Mouse (Mus musculus) left cerebral cortex, postnatal 10 days (tissue): ENCODE results near the gene Slc9a2. TPM values are rescaled to one million over a fixed set of nuclear protein-coding genes. Genes with fewer than 3 reads are reported as not detected.
A peak's percentile ranks its signal among the peaks of the same experiment; 100 is the strongest.

ENCODE experiments used
- DNase-seq, 2 experiments: peaks; one replicate each; pipeline ENCODE4 v3.0.0; 2021 to 2022; ENCODE audit warnings: low spot score in 2 of 2, mixed read lengths in 1 of 2; ENCODE audit errors: extremely low spot score in 1 of 2
- intact Hi-C: fragments of 180-260 bp; cut with DNase I; formaldehyde crosslinking; loops from one replicate; pipeline ENCODE4 v1.15.1; 2025
- total RNA-seq, 2 experiments: library from RNA; stranded (reverse); gene quantifications; 2 replicates each; pipeline ENCODE4 v1.2.3; 2021

Gene Slc9a2
- total RNA-seq, 2 experiments from 2014 or later: 2.8 to 3.6 TPM

GRCm38 (mm10) chr1:40771196-40771970 lies 91.0 kb downstream of the Slc9a2 start:
- intact Hi-C loops: loop anchor here (5.0 kb wide), 1 partner anchor 194 kb away; no protein-coding TSS in a partner anchor
- no peak for DNase-seq

DNA sequence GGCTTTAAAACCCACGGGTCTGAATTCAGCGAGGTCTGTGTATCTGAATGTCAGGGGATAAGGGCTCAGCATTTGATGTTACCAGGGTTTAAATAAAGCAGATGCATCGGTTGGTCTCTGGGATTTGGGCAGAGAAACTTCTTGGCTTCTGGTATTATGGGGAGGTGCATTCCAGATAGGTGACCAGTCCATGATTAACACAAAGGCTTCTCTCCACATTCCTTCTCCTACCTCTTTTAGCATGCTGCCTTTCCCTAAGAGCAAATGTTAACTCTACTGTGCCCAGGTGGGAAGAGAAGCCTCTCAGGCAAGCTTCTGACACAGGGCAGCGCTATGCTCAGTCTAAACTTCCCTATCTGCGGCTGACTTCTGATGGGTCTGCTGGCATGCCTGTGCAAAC lies 92.9 kb downstream of the Slc9a2 start:
- intact Hi-C loops: loop anchor here (5.0 kb wide), 1 partner anchor 196 kb away; no protein-coding TSS in a partner anchor
- no peak for DNase-seq

DNA sequence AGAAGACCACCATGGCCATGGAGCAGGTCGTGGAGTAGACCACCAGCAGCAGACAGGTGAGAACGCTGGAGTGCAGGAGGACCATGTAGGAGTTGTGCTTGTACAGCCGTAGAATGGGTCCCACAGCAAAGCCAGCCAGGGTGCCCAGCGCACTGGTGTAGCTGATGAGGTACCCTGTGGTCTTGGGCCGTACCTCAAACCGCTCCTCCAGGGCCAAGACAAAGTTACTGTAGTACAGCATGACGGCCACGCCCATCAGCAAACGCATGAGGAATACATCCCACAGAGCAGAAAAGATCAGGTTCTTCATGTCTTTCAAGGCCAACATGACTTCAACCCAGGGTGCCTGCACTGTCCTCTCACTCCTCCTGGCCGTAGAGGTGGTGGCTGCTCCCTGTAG lies 93.7 kb downstream of the Slc9a2 start:
- intact Hi-C loops: loop anchor here (5.0 kb wide), 1 partner anchor 197 kb away; no protein-coding TSS in a partner anchor
- no peak for DNase-seq

GRCm38 (mm10) chr1:40776102-40776501 lies 95.7 kb downstream of the Slc9a2 start:
- intact Hi-C loops: no loop called here
- no peak for DNase-seq

DNA sequence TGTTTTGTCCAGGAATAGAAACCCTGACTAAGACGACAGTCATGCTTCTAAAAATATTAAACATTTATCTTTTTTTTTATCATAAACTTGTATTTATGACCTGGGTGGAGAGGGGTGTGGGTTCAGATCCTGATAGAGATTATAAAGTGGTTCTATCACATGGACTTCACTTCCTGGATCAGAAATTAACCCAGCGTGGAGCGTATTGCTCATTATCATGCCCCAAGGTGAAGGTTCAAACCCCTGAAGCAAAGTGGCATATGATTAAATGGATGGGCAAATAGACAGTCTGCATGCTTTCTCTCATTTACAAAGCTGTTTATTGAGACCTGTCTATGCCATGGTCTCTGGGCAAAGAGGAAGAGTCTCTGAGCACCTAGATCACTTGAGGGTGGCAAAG lies 96.4 kb downstream of the Slc9a2 start:
- intact Hi-C loops: no loop called here
- DNase-seq: no peak

DNA sequence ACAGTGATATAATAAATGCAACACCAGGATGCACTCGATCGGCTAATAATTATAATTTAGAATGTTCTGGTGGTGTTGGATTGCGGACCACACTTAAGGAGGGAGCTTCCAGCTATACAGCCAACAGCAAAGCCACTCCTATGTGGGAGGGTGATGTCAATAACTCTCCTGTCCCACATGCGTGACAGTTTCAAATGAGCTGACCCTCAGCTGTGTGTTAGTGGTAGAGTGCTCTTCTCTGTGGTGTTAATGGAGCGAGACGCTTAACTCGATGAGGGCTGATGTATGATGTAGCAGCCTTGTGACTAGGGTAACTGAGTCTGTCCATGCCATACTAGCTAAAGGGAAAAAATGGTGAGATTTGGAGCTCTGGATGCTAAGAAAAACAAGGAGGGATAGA lies 103.1 kb downstream of the Slc9a2 start:
- intact Hi-C loops: no loop called here
- no peak for DNase-seq

GRCm38 (mm10) chr1:40784306-40784705 lies 103.9 kb downstream of the Slc9a2 start:
- no peak for DNase-seq

DNA sequence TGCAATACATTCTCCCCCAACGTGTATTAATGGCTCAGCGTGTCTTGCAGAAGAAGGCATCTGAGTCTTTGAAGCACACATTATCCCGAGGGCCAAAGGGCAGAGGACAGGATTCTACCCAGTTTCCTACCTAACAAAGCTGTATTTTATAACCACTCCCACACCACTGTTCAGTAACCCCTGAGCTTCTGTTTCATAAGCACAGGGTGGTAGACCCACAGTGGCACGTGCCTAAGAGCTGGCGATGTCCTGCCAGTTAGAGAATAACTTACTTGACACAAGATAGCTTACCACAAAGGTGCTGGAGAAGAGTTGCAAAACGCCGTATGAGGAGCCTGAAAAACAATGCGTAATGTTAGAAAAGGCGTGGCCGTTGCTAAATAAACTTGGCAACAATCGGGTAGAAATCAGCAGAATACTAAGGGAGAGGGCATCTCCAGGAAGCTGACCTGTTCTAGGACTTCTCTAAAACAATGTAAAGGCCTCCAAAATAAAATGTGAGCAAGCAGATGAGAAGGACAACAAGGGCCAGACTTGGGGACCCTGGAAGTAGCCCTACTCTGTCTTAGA lies 105.6 kb downstream of the Slc9a2 start:
- no peak for DNase-seq
- intact Hi-C loops: no loop called here

More at GRCm38 (mm10) chr1:40784306-40784705, 103.9 kb downstream of the Slc9a2 start:
- intact Hi-C loops: no loop called here

- peak in 1 of 2 experiments; percentile 8 for DNase-seq
- intact Hi-C loops: no loop called here
Observed at GRCm38 (mm10) chr1:40788956-40789355, 108.6 kb downstream of the Slc9a2 start.

GRCm38 (mm10) chr1:40789666-40790233 lies 109.4 kb downstream of the Slc9a2 start:
- intact Hi-C loops: no loop called here
- no peak for DNase-seq

DNA sequence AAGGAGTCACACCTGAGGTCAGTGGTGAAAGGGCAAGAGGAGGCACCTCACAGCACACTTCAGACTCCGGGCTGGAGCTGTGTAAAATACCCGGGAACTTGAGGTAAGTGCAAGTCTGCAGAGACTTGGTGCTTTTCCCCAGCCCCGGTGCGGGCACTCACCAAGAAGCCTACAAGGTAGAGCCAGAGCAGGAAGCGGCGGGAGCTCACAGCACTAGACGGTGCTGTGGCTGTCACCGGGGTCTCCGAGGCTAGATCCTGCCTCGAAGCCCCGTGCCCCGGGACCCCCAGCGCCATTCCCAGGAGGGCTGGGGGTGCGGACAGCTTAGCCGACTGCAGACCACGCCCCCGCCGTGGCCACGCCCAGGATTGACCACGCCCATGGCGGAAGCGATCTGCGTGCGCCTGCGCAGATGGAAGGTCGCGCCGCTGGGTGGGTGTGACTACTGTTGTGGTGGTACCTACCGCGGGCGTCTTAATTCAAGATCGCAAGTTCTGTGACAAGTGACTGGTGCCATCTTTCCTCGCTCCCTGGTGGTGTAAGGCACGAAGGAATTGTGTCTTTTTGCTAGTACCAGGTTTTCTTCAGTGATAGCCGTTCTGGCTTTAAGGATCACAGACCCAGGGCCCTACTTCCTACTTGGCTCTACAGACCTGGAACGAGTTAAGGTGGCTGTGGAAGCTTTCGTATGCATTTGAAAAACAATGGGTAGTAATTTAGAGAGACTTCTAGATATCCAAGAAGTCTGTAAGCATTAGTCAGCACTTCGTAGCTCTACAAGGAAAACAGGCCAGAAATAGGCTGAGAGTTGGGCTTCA lies 110.2 kb downstream of the Slc9a2 start, which contains the start of gene Mfsd9:
Gene Mfsd9 (minus strand): TSS at position 364 of the 818 bp plus-strand sequence.
- intact Hi-C loops: no loop called here
- DNase-seq: peak; percentile 82 to 92

- DNase-seq: no peak
- intact Hi-C loops: no loop called here
Observed at GRCm38 (mm10) chr1:40795508-40795907, 115.1 kb downstream of the Slc9a2 start.

DNA sequence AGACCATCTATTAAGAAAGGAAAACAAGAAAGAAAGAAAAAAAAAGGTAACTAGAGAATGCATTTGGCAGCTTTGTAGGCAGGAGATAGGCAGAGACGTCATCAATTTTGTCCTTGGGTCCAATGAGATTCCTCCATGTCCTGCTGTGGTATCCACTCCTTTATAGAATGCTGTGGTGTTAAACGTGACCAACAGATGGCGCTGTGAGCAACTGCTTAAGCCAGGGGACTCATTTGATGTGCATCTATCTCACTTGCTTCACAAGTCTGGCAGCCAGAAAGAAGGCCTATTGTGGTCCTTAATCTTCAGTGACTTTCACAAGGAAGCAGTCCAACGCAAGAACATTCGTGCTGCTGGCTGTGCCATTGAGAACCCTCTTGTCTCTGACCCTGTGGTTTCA lies 117.0 kb downstream of the Slc9a2 start:
- intact Hi-C loops: no loop called here
- DNase-seq: peak; percentile 36 to 72

DNA sequence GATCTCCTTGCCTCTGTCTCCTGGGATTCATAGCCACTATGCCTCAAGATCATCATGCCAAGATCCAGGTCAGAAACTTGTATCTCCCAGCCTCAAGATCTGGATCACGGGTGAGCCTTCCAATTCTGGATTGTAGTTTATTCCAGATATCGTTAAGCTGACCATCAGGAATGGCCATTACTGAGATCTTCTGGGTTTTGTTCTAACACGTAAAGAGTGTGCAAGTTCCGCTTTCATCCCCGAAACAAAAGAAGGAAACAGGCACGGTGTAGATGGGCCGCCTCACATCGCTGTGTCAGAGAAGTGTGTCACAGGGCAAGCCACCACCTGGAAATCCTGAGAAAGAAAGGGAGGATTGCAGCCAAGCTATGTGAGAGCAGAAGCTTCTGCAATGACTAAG lies 118.7 kb downstream of the Slc9a2 start:
- DNase-seq: no peak
- intact Hi-C loops: no loop called here

DNA sequence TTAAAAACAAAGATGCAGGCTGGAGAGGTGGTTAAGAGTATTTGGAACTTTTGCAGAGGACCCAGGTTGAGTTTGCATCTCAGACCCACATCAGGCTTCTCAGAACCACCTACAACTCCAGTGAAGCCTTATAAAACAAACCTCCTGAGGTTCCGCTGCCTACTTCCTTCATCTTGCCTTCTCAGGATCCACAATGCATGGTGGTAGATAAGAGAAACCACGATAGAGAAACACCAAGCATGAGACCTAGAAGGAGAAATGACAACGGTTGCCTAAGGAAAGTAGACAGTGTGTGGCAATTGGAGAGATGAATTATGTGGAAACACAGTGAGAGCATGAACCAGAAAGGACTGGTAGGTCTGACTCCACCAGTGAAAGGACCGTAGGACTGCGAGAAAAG lies 120.5 kb downstream of the Slc9a2 start:
- intact Hi-C loops: no loop called here
- DNase-seq: no peak

GRCm38 (mm10) chr1:40802759-40803158 lies 122.4 kb downstream of the Slc9a2 start:
- intact Hi-C loops: loop anchor here (2.0 kb wide), 1 partner anchor 42 kb away; no protein-coding TSS in a partner anchor
- DNase-seq: peak; percentile 34 to 52

- no peak for DNase-seq
- intact Hi-C loops: no loop called here
Observed at GRCm38 (mm10) chr1:40804118-40804517, 123.7 kb downstream of the Slc9a2 start.

DNA sequence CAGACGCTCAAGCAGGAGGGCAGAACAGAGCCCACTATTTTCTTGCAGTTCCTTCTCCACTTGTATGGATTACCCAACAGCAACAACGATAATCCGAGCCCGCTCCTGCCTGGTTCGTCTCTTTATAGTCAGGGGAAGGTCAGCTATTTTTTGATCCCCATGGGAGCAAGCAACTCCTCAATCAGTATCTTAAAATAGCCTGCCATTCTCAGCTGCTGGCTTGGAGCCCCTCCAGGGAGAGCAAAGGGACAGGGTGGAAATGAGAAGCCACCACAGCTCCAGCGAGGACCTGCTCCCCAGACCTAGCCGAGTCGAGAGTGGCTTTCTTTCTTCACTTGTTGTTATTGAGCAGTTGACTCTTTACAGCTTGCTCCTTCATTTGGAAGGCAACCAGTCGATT lies 125.0 kb downstream of the Slc9a2 start, which contains the start of gene Tmem182:
Gene Tmem182 (plus strand): TSS at position 251 of the 400 bp plus-strand sequence.
- intact Hi-C loops: no loop called here
- DNase-seq: peak in 1 of 2 experiments; percentile 48

- intact Hi-C loops: no loop called here
Observed at GRCm38 (mm10) chr1:40805891-40806290, 125.5 kb downstream of the Slc9a2 start.

More at GRCm38 (mm10) chr1:40805891-40806290, 125.5 kb downstream of the Slc9a2 start:
- no peak for DNase-seq
